In genomic region chr11:63502181-63502580, GRCm38 (mm10) we compare ENCODE assay signal across 13 mouse cellular contexts.
A peak's percentile ranks its signal among the peaks of the same experiment; 100 is the strongest.
DNase-seq lines count a peak whose midpoint lies in the region; ATAC-seq and TF ChIP-seq lines count a peak whose summit lies in the region.
"Had no signal": no experiment of that assay in that cellular context is flagged by ENCODE, and none has a peak within 500 bp of the region (broad histone marks: within the 10 kb centered on the region; RNA-seq: fewer than 3 reads in every experiment).

No protein-coding gene starts in this region.

- H3K9ac ChIP-seq in lung, postnatal 0 days (replicated peaks; ENCODE audit: low read depth) = no peak overlapping the region
- no peak overlapping the region for H3K9ac ChIP-seq in midbrain, embryonic 16.5 days (ENCODE audit: low read depth, low read length)
- H3K9ac ChIP-seq: hindbrain, embryonic 15.5 days; neural tube, embryonic 12.5 days had no signal

- no peak for TF ChIP-seq CTCF in lung, postnatal 0 days (IDR thresholded peaks at IDR 0.05)

- no peaks in the 10 kb centered on the region for H3K36me3 ChIP-seq in lung, postnatal 0 days (ENCODE audit: insufficient read depth, low read length)
- no peaks in the 10 kb centered on the region for H3K36me3 ChIP-seq in midbrain, embryonic 16.5 days (ENCODE audit: control insufficient read depth, insufficient read depth, low read length)
- H3K36me3 ChIP-seq: hindbrain, embryonic 15.5 days; neural tube, embryonic 12.5 days had no signal

- no peaks in the 10 kb centered on the region for H3K27me3 ChIP-seq in lung, postnatal 0 days (replicated peaks; ENCODE audit: insufficient read depth, low read length)
- H3K27me3 ChIP-seq in midbrain, embryonic 16.5 days (ENCODE audit: control insufficient read depth, insufficient read depth, low read depth, low read length) = no peaks in the 10 kb centered on the region
- H3K27me3 ChIP-seq: hindbrain, embryonic 15.5 days; neural tube, embryonic 12.5 days had no signal

- H3K4me1 ChIP-seq in lung, postnatal 0 days (ENCODE audit: insufficient read depth, low read depth, low read length) = no peaks in the 10 kb centered on the region
- H3K4me1 ChIP-seq in midbrain, embryonic 16.5 days (ENCODE audit: control insufficient read depth, insufficient read depth, low read length) = no peaks in the 10 kb centered on the region
- H3K4me1 ChIP-seq: hindbrain, embryonic 15.5 days; neural tube, embryonic 12.5 days had no signal

- DNase-seq in cerebellum, adult 11 months = peak; percentile 2
- DNase-seq in lung, adult 18-20 months = peak; percentile 11 to 17
- DNase-seq in lung, postnatal 25 days (ENCODE audit: low spot score) = no peak
- DNase-seq in gastrocnemius, postnatal 25 days = peak; percentile 10
- peak; percentile 19 for DNase-seq in lung, postnatal 0 days (ENCODE audit: low spot score)
- no peak for DNase-seq in thymus, postnatal 14 days
- DNase-seq: B cell, adult 2 months had no signal

- no peaks in the 10 kb centered on the region for H3K9me3 ChIP-seq in lung, postnatal 0 days (ENCODE audit: low read length)
- H3K9me3 ChIP-seq in midbrain, embryonic 16.5 days (replicated peaks; ENCODE audit: control insufficient read depth, low read length, poor library complexity, severe bottlenecking) = no peaks in the 10 kb centered on the region
- H3K9me3 ChIP-seq: hindbrain, embryonic 15.5 days; neural tube, embryonic 12.5 days had no signal

- H3K4me3 ChIP-seq in lung, postnatal 0 days (ENCODE audit: low read depth, low read length) = no peak overlapping the region
- no peak overlapping the region for H3K4me3 ChIP-seq in midbrain, embryonic 16.5 days (ENCODE audit: low read depth, low read length)
- H3K4me3 ChIP-seq: hindbrain, embryonic 15.5 days; neural tube, embryonic 12.5 days had no signal

- WGBS in lung, postnatal 0 days = 45% methylated on average over 5 of the region's 5 CpGs
- WGBS in midbrain, embryonic 16.5 days = 56% methylated on average over 5 of the region's 5 CpGs

- H3K27ac ChIP-seq in lung, postnatal 0 days (ENCODE audit: low read length) = no peak overlapping the region
- no peak overlapping the region for H3K27ac ChIP-seq in midbrain, embryonic 16.5 days (ENCODE audit: low read length)
- H3K27ac ChIP-seq: hindbrain, embryonic 15.5 days; neural tube, embryonic 12.5 days had no signal

- no peak overlapping the region for H3K4me2 ChIP-seq in lung, postnatal 0 days (replicated peaks; ENCODE audit: low read depth, low read length)
- no peak overlapping the region for H3K4me2 ChIP-seq in midbrain, embryonic 16.5 days (ENCODE audit: low read length)
- H3K4me2 ChIP-seq: hindbrain, embryonic 15.5 days; liver, embryonic 11.5 days; neural tube, embryonic 12.5 days had no signal

- no peak for TF ChIP-seq EP300 in lung, postnatal 0 days (IDR thresholded peaks at IDR 0.05)

- no peak for ATAC-seq in cerebellum, adult (ENCODE audit: insufficient number of reproducible peaks, low FRiP score, low TSS enrichment)
- ATAC-seq in lung, postnatal 0 days = no peak
- no peak for ATAC-seq in midbrain, embryonic 16.5 days
- ATAC-seq: activated CD4-positive, CD25-positive, alpha-beta regulatory T cell, adult 4 months had no signal

Comparison
In these comparisons a context has a peak if more than half of its experiments do, and no peak if none do; other contexts are left out.
1. DNase-seq: peak in cerebellum, adult 11 months (single experiment), lung, adult 18-20 months (2 of 2), gastrocnemius, postnatal 25 days (single experiment) and lung, postnatal 0 days (single experiment); none in lung, postnatal 25 days (single experiment) and thymus, postnatal 14 days (single experiment).